Mouse (Mus musculus) thymus, adult 2 months (tissue): ENCODE results near the gene Hils1.

Experiments used
- CTCF ChIP-seq: fragments of 200-500 bp; IDR thresholded peaks from 2 replicates; pipeline ENCODE4 v1.5.1; 2012; ENCODE audit warnings: mild to moderate bottlenecking, control low read depth, low read length, moderate library complexity, borderline replicate concordance; ENCODE audit not compliant: control insufficient read depth, poor library complexity, insufficient read depth; ENCODE audit errors: extremely low read depth
- POLR2A ChIP-seq: fragments of 200-500 bp; IDR thresholded peaks from 2 replicates; pipeline ENCODE4 v1.6.1; 2012; ENCODE audit warnings: mild to moderate bottlenecking, low read length, control low read depth, moderate library complexity; ENCODE audit not compliant: control insufficient read depth, poor library complexity, insufficient read depth; ENCODE audit errors: extremely low read depth

GRCm38 (mm10) chr11:94996984-94997383, 29.6 kb downstream of the Hils1 start:
- TF ChIP-seq CTCF (no peak), POLR2A (no peak)
